Mouse (Mus musculus): ENCODE results near the gene Sumf2. TPM values are rescaled to one million over a fixed set of nuclear protein-coding genes. Genes with fewer than 3 reads are reported as not detected.

Gene Sumf2
- polyA plus RNA-seq (2012; rRNA removed), result 16.8 and 19.2 TPM in 2 replicates

GRCm38 (mm10) chr5:129846752-129847557 lies at the start of gene Sumf2:
Gene Sumf2, plus strand, starts transcription at chr5:129846986.
- TF ChIP-seq POLR2A (IDR thresholded peaks at IDR 0.05; ENCODE audit: extremely low read depth, insufficient read depth, low read length) (peak; percentile 98), CTCF (IDR thresholded peaks at IDR 0.05; ENCODE audit: extremely low read depth, insufficient read depth, low read length) (no peak)
- 0 out of 2 replicates have a peak, but pooled peaks cover 1% of the 10 kb centered on the region for H3K4me1 ChIP-seq (ENCODE audit: control insufficient read depth, insufficient read depth, low read length)
- H3K27ac ChIP-seq (ENCODE audit: insufficient read depth, low read length), result no peak within 1 kb of the TSS
- peak within 1 kb of the TSS; percentile 61 for H3K4me3 ChIP-seq (ENCODE audit: insufficient read depth, low read length)

- Histone ChIP-seq H3K4me3 (ENCODE audit: insufficient read depth, low read length) (no peak overlapping the region), H3K4me1 (ENCODE audit: control insufficient read depth, insufficient read depth, low read length) (0 out of 2 replicates have a peak, but pooled peaks cover 1% of the 10 kb centered on the region), H3K27ac (ENCODE audit: insufficient read depth, low read length) (no peak overlapping the region)
- TF ChIP-seq CTCF (IDR thresholded peaks at IDR 0.05; ENCODE audit: extremely low read depth, insufficient read depth, low read length) (no peak), POLR2A (IDR thresholded peaks at IDR 0.05; ENCODE audit: extremely low read depth, insufficient read depth, low read length) (no peak)
Observed at GRCm38 (mm10) chr5:129844848-129845247, 1.9 kb upstream of the Sumf2 start.

GRCm38 (mm10) chr5:129847558-129847820 lies 703 bp downstream of the Sumf2 start:
- Histone ChIP-seq H3K4me3 (ENCODE audit: insufficient read depth, low read length) (peak overlapping the region; percentile 61), H3K4me1 (ENCODE audit: control insufficient read depth, insufficient read depth, low read length) (0 out of 2 replicates have a peak, but pooled peaks cover 1% of the 10 kb centered on the region), H3K27ac (ENCODE audit: insufficient read depth, low read length) (no peak overlapping the region)
- no peak for TF ChIP-seq CTCF (IDR thresholded peaks at IDR 0.05; ENCODE audit: extremely low read depth, insufficient read depth, low read length)
- no peak for TF ChIP-seq POLR2A (IDR thresholded peaks at IDR 0.05; ENCODE audit: extremely low read depth, insufficient read depth, low read length)

GRCm38 (mm10) chr5:129855163-129855562 lies 8.4 kb downstream of the Sumf2 start:
- no peak for TF ChIP-seq CTCF (IDR thresholded peaks at IDR 0.05; ENCODE audit: extremely low read depth, insufficient read depth, low read length)
- TF ChIP-seq POLR2A (IDR thresholded peaks at IDR 0.05; ENCODE audit: extremely low read depth, insufficient read depth, low read length), result no peak
- Histone ChIP-seq H3K4me3 (ENCODE audit: insufficient read depth, low read length) (no peak overlapping the region), H3K4me1 (ENCODE audit: control insufficient read depth, insufficient read depth, low read length) (no peaks in the 10 kb centered on the region), H3K27ac (ENCODE audit: insufficient read depth, low read length) (no peak overlapping the region)

- H3K27ac ChIP-seq (ENCODE audit: insufficient read depth, low read length), result no peak overlapping the region
- TF ChIP-seq POLR2A (IDR thresholded peaks at IDR 0.05; ENCODE audit: extremely low read depth, insufficient read depth, low read length) (no peak), CTCF (IDR thresholded peaks at IDR 0.05; ENCODE audit: extremely low read depth, insufficient read depth, low read length) (no peak)
- H3K4me3 ChIP-seq (ENCODE audit: insufficient read depth, low read length), result no peak overlapping the region
- H3K4me1 ChIP-seq (ENCODE audit: control insufficient read depth, insufficient read depth, low read length), result no peaks in the 10 kb centered on the region
Observed at GRCm38 (mm10) chr5:129856414-129856813, 9.6 kb downstream of the Sumf2 start.

- no peaks in the 10 kb centered on the region for H3K4me1 ChIP-seq (ENCODE audit: control insufficient read depth, insufficient read depth, low read length)
- H3K4me3 ChIP-seq (ENCODE audit: insufficient read depth, low read length), result no peak overlapping the region
- H3K27ac ChIP-seq (ENCODE audit: insufficient read depth, low read length), result no peak overlapping the region
- TF ChIP-seq POLR2A (IDR thresholded peaks at IDR 0.05; ENCODE audit: extremely low read depth, insufficient read depth, low read length) (no peak), CTCF (IDR thresholded peaks at IDR 0.05; ENCODE audit: extremely low read depth, insufficient read depth, low read length) (no peak)
Observed at GRCm38 (mm10) chr5:129862325-129862724, 15.5 kb downstream of the Sumf2 start.

GRCm38 (mm10) chr5:129864467-129864866 lies 17.7 kb downstream of the Sumf2 start:
- TF ChIP-seq CTCF (IDR thresholded peaks at IDR 0.05; ENCODE audit: extremely low read depth, insufficient read depth, low read length) (peak; percentile 42), POLR2A (IDR thresholded peaks at IDR 0.05; ENCODE audit: extremely low read depth, insufficient read depth, low read length) (0 out of 2 replicates have a peak, but pooled peaks have one; percentile 15)
- H3K4me1 ChIP-seq (ENCODE audit: control insufficient read depth, insufficient read depth, low read length), result no peaks in the 10 kb centered on the region
- H3K4me3 ChIP-seq (ENCODE audit: insufficient read depth, low read length), result no peak overlapping the region
- H3K27ac ChIP-seq (ENCODE audit: insufficient read depth, low read length), result no peak overlapping the region

GRCm38 (mm10) chr5:129865841-129866240 lies 19.1 kb downstream of the Sumf2 start:
- no peak overlapping the region for H3K4me3 ChIP-seq (ENCODE audit: insufficient read depth, low read length)
- no peak overlapping the region for H3K27ac ChIP-seq (ENCODE audit: insufficient read depth, low read length)
- TF ChIP-seq CTCF (IDR thresholded peaks at IDR 0.05; ENCODE audit: extremely low read depth, insufficient read depth, low read length), result no peak
- no peak for TF ChIP-seq POLR2A (IDR thresholded peaks at IDR 0.05; ENCODE audit: extremely low read depth, insufficient read depth, low read length)
- H3K4me1 ChIP-seq (ENCODE audit: control insufficient read depth, insufficient read depth, low read length), result no peaks in the 10 kb centered on the region

GRCm38 (mm10) chr5:129869238-129869995 lies 22.6 kb downstream of the Sumf2 start:
- no peak overlapping the region for H3K27ac ChIP-seq (ENCODE audit: insufficient read depth, low read length)
- TF ChIP-seq POLR2A (IDR thresholded peaks at IDR 0.05; ENCODE audit: extremely low read depth, insufficient read depth, low read length), result no peak
- no peak for TF ChIP-seq CTCF (IDR thresholded peaks at IDR 0.05; ENCODE audit: extremely low read depth, insufficient read depth, low read length)
- H3K4me3 ChIP-seq (ENCODE audit: insufficient read depth, low read length), result no peak overlapping the region

More at GRCm38 (mm10) chr5:129869238-129869995, 22.6 kb downstream of the Sumf2 start:
- no peaks in the 10 kb centered on the region for H3K4me1 ChIP-seq (ENCODE audit: control insufficient read depth, insufficient read depth, low read length)

Data from cortical plate, adult 2 months (tissue).